Mouse (Mus musculus) heart, embryonic 14.5 days (tissue): ENCODE results near the gene Ykt6. TPM values are rescaled to one million over a fixed set of nuclear protein-coding genes. Genes with fewer than 3 reads are reported as not detected.

Source experiments
- ATAC-seq: fragments of 200-750 bp; cut with Nextera tagmentation; 2 replicates; pipeline ENCODE4 v1.8.0; 2017; ENCODE audit warnings: low read depth, moderate TSS enrichment; ENCODE audit not compliant: insufficient number of reproducible peaks, insufficient read depth, low FRiP score
- H3K27ac ChIP-seq, 2 experiments: fragments of 200-500 bp in 1 of 2; fragments of 300-500 bp in 1 of 2; sonication (generic) in 1 of 2; replicated peaks in 1 of 2; 2 replicates each; pipeline ENCODE4 v1.5.1; 2012 to 2014; ENCODE audit warnings: low read depth in 2 of 2, low read length in 2 of 2, control low read depth in 1 of 2, mild to moderate bottlenecking in 1 of 2, mixed read lengths in 1 of 2; ENCODE audit not compliant: control insufficient read depth in 1 of 2, insufficient read depth in 1 of 2
- H3K27me3 ChIP-seq: fragments of 300-500 bp; sonication (generic); 2 replicates; pipeline ENCODE4 v1.6.1; 2014; ENCODE audit warnings: mild to moderate bottlenecking, low read length, control low read depth; ENCODE audit not compliant: control insufficient read depth, insufficient read depth
- H3K36me3 ChIP-seq: fragments of 300-500 bp; sonication (generic); 2 replicates; pipeline ENCODE4 v1.6.1; 2014; ENCODE audit warnings: mild to moderate bottlenecking, control low read depth, low read length, mixed read lengths; ENCODE audit not compliant: control insufficient read depth, insufficient read depth
- H3K4me1 ChIP-seq, 2 experiments: fragments of 200-500 bp in 1 of 2; fragments of 300-500 bp in 1 of 2; sonication (generic) in 1 of 2; 2 replicates each; pipeline ENCODE4 v1.6.1; 2012 to 2014; ENCODE audit warnings: low read length in 2 of 2, control low read depth in 1 of 2, mixed read lengths in 1 of 2; ENCODE audit not compliant: control insufficient read depth in 2 of 2, insufficient read depth in 2 of 2
- H3K4me2 ChIP-seq: fragments of 300-500 bp; sonication (generic); 2 replicates; pipeline ENCODE4 v1.6.1; 2014; ENCODE audit warnings: mild to moderate bottlenecking, low read length
- H3K4me3 ChIP-seq, 2 experiments: fragments of 200-500 bp in 1 of 2; fragments of 300-500 bp in 1 of 2; sonication (generic) in 1 of 2; 2 replicates each; pipeline ENCODE4 v1.5.1; 2012 to 2014; ENCODE audit warnings: low read length in 2 of 2, mild to moderate bottlenecking in 2 of 2, control low read depth in 1 of 2, low read depth in 1 of 2, moderate library complexity in 1 of 2; ENCODE audit not compliant: control insufficient read depth in 1 of 2, insufficient read depth in 1 of 2
- H3K9ac ChIP-seq: fragments of 300-500 bp; sonication (generic); 2 replicates; pipeline ENCODE4 v1.6.1; 2014; ENCODE audit warnings: mild to moderate bottlenecking, low read length
- H3K9me3 ChIP-seq: fragments of 300-500 bp; sonication (generic); 2 replicates; pipeline ENCODE4 v1.6.1; 2016; ENCODE audit warnings: low read length, control low read depth; ENCODE audit not compliant: control insufficient read depth
- WGBS: fragments of 180-500 bp; shearing (Covaris S2); extraction: QIAGEN DNeasy Blood & Tissue Kit; methylation state at CpG from one replicate; pipeline ENCODE4 v1.1.7; 2014; 5-methylcytosine and 5-hydroxymethylcytosine counted together
- polyA plus RNA-seq: library from polyadenylated mRNA; unstranded; fragments of >200 nt; fragmentation: Nextera tagmentation; extraction: Ambion mirVana; gene quantifications from 2 replicates; pipeline ENCODE4 v1.2.1, GENCODE M21; 2014

Gene Ykt6
- polyA plus RNA-seq, 1 experiment from 2014 or later = 19.1 TPM

- peaks cover 8 to 35% of the 10 kb centered on the region in 2 experiments for H3K4me1 ChIP-seq
- no peak within 1 kb of the TSS for H3K9ac ChIP-seq
- H3K27me3 ChIP-seq = no peaks in the 10 kb centered on the region
- no peaks in the 10 kb centered on the region for H3K9me3 ChIP-seq
- H3K4me2 ChIP-seq = no peak within 1 kb of the TSS
- no peak within 1 kb of the TSS for H3K27ac ChIP-seq
- no peaks in the 10 kb centered on the region for H3K36me3 ChIP-seq
- no peak for ATAC-seq
- H3K4me3 ChIP-seq = no peak within 1 kb of the TSS
- 67% methylated on average over 8 of the region's 8 CpGs for WGBS
Observed at GRCm38 (mm10) chr11:5949586-5950352, 5.7 kb upstream of the Ykt6 start, which contains the start of gene Gck. Gene Gck (minus strand): TSS chr11:5950081.

GRCm38 (mm10) chr11:5952501-5952900 is 3.0 kb upstream of the Ykt6 start:
- peak overlapping the region; percentile 23; the same call in 1 of the 2 replicates for H3K4me2 ChIP-seq
- ATAC-seq = 0 out of 2 replicates have a peak, but pooled peaks have one; percentile 23
- WGBS = 5% methylated on average over 5 of the region's 5 CpGs

GRCm38 (mm10) chr11:5953130-5953765 is 2.2 kb upstream of the Ykt6 start:
- Histone ChIP-seq H3K36me3 (no peaks in the 10 kb centered on the region), H3K27ac (peak overlapping the region in 1 of 2 experiments; percentile 65; a peak in 2 of 4 replicates), H3K4me3 (no peak overlapping the region), H3K9me3 (no peaks in the 10 kb centered on the region), H3K4me1 (peaks cover 14 to 49% of the 10 kb centered on the region in 2 experiments), H3K27me3 (no peaks in the 10 kb centered on the region), H3K9ac (no peak overlapping the region), H3K4me2 (no peak overlapping the region)
- no peak for ATAC-seq
- 41% methylated on average over 8 of the region's 8 CpGs for WGBS

More at GRCm38 (mm10) chr11:5952501-5952900, 3.0 kb upstream of the Ykt6 start:
- Histone ChIP-seq H3K27ac (peak overlapping the region in 1 of 2 experiments; percentile 65; a peak in 3 of 4 replicates), H3K36me3 (no peaks in the 10 kb centered on the region), H3K9me3 (no peaks in the 10 kb centered on the region), H3K27me3 (no peaks in the 10 kb centered on the region), H3K9ac (peak overlapping the region; percentile 34; the same call in 1 of the 2 replicates), H3K4me3 (no peak overlapping the region), H3K4me1 (peaks cover 13 to 49% of the 10 kb centered on the region in 2 experiments)

- Histone ChIP-seq H3K27ac (peak overlapping the region in 1 of 2 experiments; percentile 90; a peak in 1 of 4 replicates), H3K9ac (no peak overlapping the region), H3K4me1 (peaks cover 14 to 47% of the 10 kb centered on the region in 2 experiments), H3K4me3 (no peak overlapping the region), H3K27me3 (no peaks in the 10 kb centered on the region), H3K9me3 (no peaks in the 10 kb centered on the region), H3K36me3 (peaks cover 3% of the 10 kb centered on the region), H3K4me2 (peak overlapping the region; percentile 84)
- no peak for ATAC-seq
- 65% methylated on average over 5 of the region's 5 CpGs for WGBS
Observed at GRCm38 (mm10) chr11:5954435-5954834, 1.1 kb upstream of the Ykt6 start.

GRCm38 (mm10) chr11:5954965-5955504 is 458 bp upstream of the Ykt6 start:
- H3K27me3 ChIP-seq = no peaks in the 10 kb centered on the region
- ATAC-seq = peak; percentile 28; the same call in 1 of the 2 replicates
- peak overlapping the region; percentile 76 to 99 for H3K4me3 ChIP-seq
- H3K9ac ChIP-seq = peak overlapping the region; percentile 98
- H3K9me3 ChIP-seq = no peaks in the 10 kb centered on the region
- peak overlapping the region; percentile 84 for H3K4me2 ChIP-seq
- H3K27ac ChIP-seq = peak overlapping the region; percentile 81 to 90
- H3K36me3 ChIP-seq = peaks cover 9% of the 10 kb centered on the region
- H3K4me1 ChIP-seq = peaks cover 10 to 41% of the 10 kb centered on the region in 2 experiments
- WGBS = 6% methylated on average over 7 of the region's 7 CpGs

- H3K9ac ChIP-seq = no peak overlapping the region
- 70% methylated on average over 2 of the region's 2 CpGs for WGBS
- no peak overlapping the region for H3K4me2 ChIP-seq
- H3K36me3 ChIP-seq = peaks cover 60% of the 10 kb centered on the region
- H3K27ac ChIP-seq = no peak overlapping the region
- H3K4me1 ChIP-seq = peaks cover 3 to 16% of the 10 kb centered on the region in 2 experiments; a peak in 3 of 4 replicates
- H3K9me3 ChIP-seq = no peaks in the 10 kb centered on the region
- H3K27me3 ChIP-seq = no peaks in the 10 kb centered on the region
- H3K4me3 ChIP-seq = no peak overlapping the region
- no peak for ATAC-seq
Observed at GRCm38 (mm10) chr11:5960051-5960450, 4.6 kb downstream of the Ykt6 start.

- Histone ChIP-seq H3K4me2 (no peak overlapping the region), H3K9ac (no peak overlapping the region), H3K36me3 (peaks cover 96% of the 10 kb centered on the region), H3K9me3 (no peaks in the 10 kb centered on the region), H3K27me3 (no peaks in the 10 kb centered on the region), H3K4me1 (no peaks in the 10 kb centered on the region), H3K4me3 (no peak overlapping the region), H3K27ac (no peak overlapping the region)
- WGBS = 75% methylated on average over 11 of the region's 11 CpGs
- no peak for ATAC-seq
Observed at GRCm38 (mm10) chr11:5965865-5966264, 10.4 kb downstream of the Ykt6 start.
